Mouse (Mus musculus): ENCODE data around the gene Clcn6.

GRCm38 (mm10) chr4:148000202-148000772 lies 38.3 kb downstream of the Clcn6 start, which contains the start of gene Nppa:
- TF ChIP-seq CTCF (IDR thresholded peaks at IDR 0.05; ENCODE audit: insufficient read depth, low read depth, low read length) = no peak
- no peak for TF ChIP-seq POLR2A (IDR thresholded peaks at IDR 0.05; ENCODE audit: insufficient read depth, low read depth, low read length)
